Mouse (Mus musculus) heart, embryonic 14.5 days (tissue): ENCODE measurements around the gene Inpp5f. TPM values are rescaled to one million over a fixed set of nuclear protein-coding genes. Genes with fewer than 3 reads are reported as not detected.

Experiments used
- ATAC-seq: fragments of 200-750 bp; cut with Nextera tagmentation; 2 replicates; pipeline ENCODE4 v1.8.0; 2017; ENCODE audit warnings: low read depth, moderate TSS enrichment; ENCODE audit not compliant: insufficient number of reproducible peaks, insufficient read depth, low FRiP score
- H3K27ac ChIP-seq, 2 experiments: fragments of 200-500 bp in 1 of 2; fragments of 300-500 bp in 1 of 2; sonication (generic) in 1 of 2; replicated peaks in 1 of 2; 2 replicates each; pipeline ENCODE4 v1.5.1; 2012 to 2014; ENCODE audit warnings: low read depth in 2 of 2, low read length in 2 of 2, control low read depth in 1 of 2, mild to moderate bottlenecking in 1 of 2, mixed read lengths in 1 of 2; ENCODE audit not compliant: control insufficient read depth in 1 of 2, insufficient read depth in 1 of 2
- H3K27me3 ChIP-seq: fragments of 300-500 bp; sonication (generic); 2 replicates; pipeline ENCODE4 v1.6.1; 2014; ENCODE audit warnings: mild to moderate bottlenecking, low read length, control low read depth; ENCODE audit not compliant: control insufficient read depth, insufficient read depth
- H3K36me3 ChIP-seq: fragments of 300-500 bp; sonication (generic); 2 replicates; pipeline ENCODE4 v1.6.1; 2014; ENCODE audit warnings: mild to moderate bottlenecking, control low read depth, low read length, mixed read lengths; ENCODE audit not compliant: control insufficient read depth, insufficient read depth
- H3K4me1 ChIP-seq, 2 experiments: fragments of 200-500 bp in 1 of 2; fragments of 300-500 bp in 1 of 2; sonication (generic) in 1 of 2; 2 replicates each; pipeline ENCODE4 v1.6.1; 2012 to 2014; ENCODE audit warnings: low read length in 2 of 2, control low read depth in 1 of 2, mixed read lengths in 1 of 2; ENCODE audit not compliant: control insufficient read depth in 2 of 2, insufficient read depth in 2 of 2
- H3K4me2 ChIP-seq: fragments of 300-500 bp; sonication (generic); 2 replicates; pipeline ENCODE4 v1.6.1; 2014; ENCODE audit warnings: mild to moderate bottlenecking, low read length
- H3K4me3 ChIP-seq, 2 experiments: fragments of 200-500 bp in 1 of 2; fragments of 300-500 bp in 1 of 2; sonication (generic) in 1 of 2; 2 replicates each; pipeline ENCODE4 v1.5.1; 2012 to 2014; ENCODE audit warnings: low read length in 2 of 2, mild to moderate bottlenecking in 2 of 2, control low read depth in 1 of 2, low read depth in 1 of 2, moderate library complexity in 1 of 2; ENCODE audit not compliant: control insufficient read depth in 1 of 2, insufficient read depth in 1 of 2
- H3K9ac ChIP-seq: fragments of 300-500 bp; sonication (generic); 2 replicates; pipeline ENCODE4 v1.6.1; 2014; ENCODE audit warnings: mild to moderate bottlenecking, low read length
- H3K9me3 ChIP-seq: fragments of 300-500 bp; sonication (generic); 2 replicates; pipeline ENCODE4 v1.6.1; 2016; ENCODE audit warnings: low read length, control low read depth; ENCODE audit not compliant: control insufficient read depth
- WGBS: fragments of 180-500 bp; shearing (Covaris S2); extraction: QIAGEN DNeasy Blood & Tissue Kit; methylation state at CpG from one replicate; pipeline ENCODE4 v1.1.7; 2014; 5-methylcytosine and 5-hydroxymethylcytosine counted together
- polyA plus RNA-seq: library from polyadenylated mRNA; unstranded; fragments of >200 nt; fragmentation: Nextera tagmentation; extraction: Ambion mirVana; gene quantifications from 2 replicates; pipeline ENCODE4 v1.2.1, GENCODE M21; 2014

Gene Inpp5f
- polyA plus RNA-seq, 1 experiment from 2014 or later, result 15.6 TPM

DNA sequence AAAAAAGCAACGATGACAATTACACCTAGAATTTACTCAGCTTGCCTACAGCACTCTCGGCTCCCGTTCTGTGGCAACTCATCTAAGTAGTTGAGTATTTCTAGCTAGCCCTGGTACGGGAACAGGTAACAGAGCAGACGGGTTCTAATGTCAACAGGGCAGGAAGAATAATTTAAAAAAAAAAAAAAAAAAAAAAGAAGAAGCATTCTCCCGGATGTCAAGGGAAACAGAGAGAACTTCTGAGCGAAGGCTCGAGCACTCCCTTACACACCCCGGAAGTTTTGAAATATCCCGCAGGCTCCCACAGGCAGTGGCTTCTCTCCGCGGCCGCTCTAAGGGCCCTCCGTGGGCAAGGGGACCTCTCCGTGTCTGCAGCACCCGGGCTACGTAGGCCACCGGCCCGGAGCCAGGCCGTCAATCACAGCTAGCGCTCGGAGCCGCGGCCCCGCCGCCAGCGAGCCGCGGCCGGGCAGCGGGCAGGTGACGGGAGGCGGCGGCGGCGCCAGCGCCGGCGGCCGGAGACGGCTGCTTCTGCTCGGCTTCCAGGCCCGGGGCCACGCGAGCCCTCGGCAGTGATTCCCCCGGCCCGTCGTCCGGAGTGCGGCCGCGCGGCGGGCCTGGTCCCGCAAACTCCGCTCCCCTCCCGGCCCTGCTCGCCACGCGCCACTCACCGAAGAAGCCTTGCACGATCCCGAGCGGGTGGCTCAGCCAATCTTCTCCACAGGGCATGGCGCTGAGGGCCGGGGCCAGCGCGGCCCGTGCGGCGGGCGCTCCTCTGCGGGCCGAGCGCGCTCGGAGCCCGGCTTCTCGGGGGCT lies 128.5 kb downstream of the Inpp5f start:
- Histone ChIP-seq H3K27ac (peak overlapping the region; percentile 78 to 82), H3K9ac (peak overlapping the region; percentile 90), H3K4me3 (peak overlapping the region; percentile 77 to 83), H3K9me3 (peaks cover 1% of the 10 kb centered on the region; the same call in 1 of the 2 replicates), H3K4me1 (peaks cover 7 to 27% of the 10 kb centered on the region in 2 experiments), H3K36me3 (no peaks in the 10 kb centered on the region), H3K27me3 (no peaks in the 10 kb centered on the region), H3K4me2 (peak overlapping the region; percentile 95)
- ATAC-seq, result peak; percentile 20
- under 1% methylated on average over 68 of the region's 80 CpGs for WGBS

DNA sequence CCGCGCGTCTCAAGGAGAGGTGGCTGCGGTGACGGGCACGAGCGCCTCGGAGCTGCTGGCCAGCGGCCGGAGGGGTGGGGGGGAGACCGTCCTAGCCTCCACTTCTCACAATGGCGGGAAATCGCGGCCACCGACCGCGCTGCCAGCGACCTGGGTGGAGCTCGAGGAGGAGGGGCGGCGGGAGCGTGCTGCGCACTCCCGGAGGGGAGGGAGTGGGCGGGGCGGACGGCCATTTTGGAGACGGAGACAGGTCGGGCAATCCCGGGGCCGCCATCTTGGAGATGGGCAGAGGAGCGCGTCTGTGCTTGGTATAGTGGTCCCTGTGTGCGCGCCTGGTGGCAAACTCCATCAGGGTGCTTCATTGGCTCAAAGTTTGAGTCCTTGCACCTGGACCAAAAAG lies 129.2 kb downstream of the Inpp5f start, which contains the start of gene Mcmbp:
Gene Mcmbp (minus strand): TSS at position 162 of the 400 bp plus-strand sequence.
- Histone ChIP-seq H3K36me3 (no peaks in the 10 kb centered on the region), H3K4me3 (peak within 1 kb of the TSS; percentile 77 to 83), H3K9me3 (no peaks in the 10 kb centered on the region), H3K27me3 (no peaks in the 10 kb centered on the region), H3K4me2 (peak within 1 kb of the TSS; percentile 95), H3K9ac (peak within 1 kb of the TSS; percentile 90), H3K27ac (peak within 1 kb of the TSS; percentile 78 to 82), H3K4me1 (peaks cover 7 to 27% of the 10 kb centered on the region in 2 experiments)
- 0% methylated on average over 35 of the region's 35 CpGs for WGBS
- ATAC-seq, result peak; percentile 83

DNA sequence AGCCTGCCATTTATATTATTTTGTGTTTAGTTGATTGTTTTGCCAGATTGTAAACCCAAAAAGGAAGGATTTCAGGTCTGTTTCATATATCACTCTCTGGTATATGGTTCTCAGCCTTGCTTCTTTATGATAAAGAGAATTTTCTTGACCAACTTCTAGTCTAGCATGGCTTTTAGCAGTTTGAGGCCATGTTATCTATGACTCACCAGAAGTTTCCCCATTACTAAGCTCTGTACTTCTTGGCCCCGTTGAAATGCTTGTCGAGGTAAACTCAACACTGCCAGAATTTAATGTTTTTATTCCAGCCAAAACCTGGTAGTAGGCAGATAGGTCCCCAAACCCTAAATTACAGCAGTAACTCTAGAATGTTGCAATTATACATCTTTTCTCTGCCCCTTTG lies 132.8 kb downstream of the Inpp5f start:
- Histone ChIP-seq H3K9ac (peak overlapping the region; percentile 3; the same call in 1 of the 2 replicates), H3K36me3 (0 out of 2 replicates have a peak, but pooled peaks cover 3% of the 10 kb centered on the region), H3K27ac (no peak overlapping the region), H3K4me3 (peak overlapping the region in 1 of 2 experiments; percentile 76; a peak in 2 of 4 replicates), H3K9me3 (no peaks in the 10 kb centered on the region), H3K27me3 (no peaks in the 10 kb centered on the region), H3K4me2 (peak overlapping the region; percentile 75), H3K4me1 (peaks cover 18 to 39% of the 10 kb centered on the region in 2 experiments)
- 48% methylated on average over 2 of the region's 2 CpGs for WGBS
- no peak for ATAC-seq

DNA sequence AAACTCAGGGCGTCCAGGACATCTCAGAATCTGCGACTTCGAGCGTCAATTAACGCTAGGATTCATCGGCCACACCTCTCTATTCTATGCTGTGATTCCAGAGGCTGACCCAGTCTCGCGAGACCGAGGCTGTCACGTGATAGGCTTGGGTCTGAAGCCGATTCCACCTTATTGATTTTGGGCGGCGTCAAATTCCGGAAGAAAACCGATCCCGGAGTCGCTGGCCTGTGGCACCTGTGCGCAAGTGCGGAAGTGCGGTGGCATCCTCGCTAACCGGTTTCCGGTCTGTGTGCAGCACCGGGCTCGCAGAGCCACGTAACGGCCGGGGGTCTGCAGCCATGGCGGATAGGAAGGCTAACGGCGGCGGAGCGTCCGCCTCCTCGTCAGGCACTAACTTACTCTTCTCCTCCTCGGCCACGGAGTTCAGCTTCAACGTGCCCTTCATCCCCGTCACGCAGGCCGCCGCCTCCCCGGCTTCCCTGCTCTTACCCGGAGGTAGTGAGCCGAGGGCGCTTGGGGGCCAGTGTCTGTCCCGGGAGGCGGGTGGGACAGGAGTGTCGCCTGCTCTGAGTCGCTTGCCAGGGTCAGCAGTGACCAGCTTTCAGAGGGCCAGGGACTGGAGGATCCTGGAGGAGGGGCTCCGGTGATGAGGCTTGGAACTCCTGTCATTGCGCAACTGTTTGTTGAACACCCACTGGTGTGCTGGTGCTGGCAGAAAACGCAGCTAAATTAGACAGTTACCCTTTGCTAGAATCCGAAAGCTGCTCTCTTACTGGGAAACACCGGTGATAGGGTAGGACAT lies 133.8 kb downstream of the Inpp5f start, which contains the start of gene Sec23ip:
Gene Sec23ip (plus strand): TSS at position 260 of the 802 bp plus-strand sequence.
- under 1% methylated on average over 55 of the region's 55 CpGs for WGBS
- H3K4me1 ChIP-seq, result peaks cover 17 to 41% of the 10 kb centered on the region in 2 experiments
- no peaks in the 10 kb centered on the region for H3K27me3 ChIP-seq
- peak; percentile 71 for ATAC-seq
- no peaks in the 10 kb centered on the region for H3K9me3 ChIP-seq
- peak within 1 kb of the TSS; percentile 76 to 82 for H3K4me3 ChIP-seq
- peaks cover 3% of the 10 kb centered on the region; the same call in 1 of the 2 replicates for H3K36me3 ChIP-seq
- H3K27ac ChIP-seq, result peak within 1 kb of the TSS; percentile 6 to 69
- H3K4me2 ChIP-seq, result peak within 1 kb of the TSS; percentile 75
- H3K9ac ChIP-seq, result peak within 1 kb of the TSS; percentile 88

Other genes starting within 250 kb of the Inpp5f start
- gene Rgs10, start 192.6 kb upstream of the Inpp5f start, polyA plus RNA-seq, result 9.5 and 14.1 TPM in 2 replicates
- 22.0 and 23.9 TPM in 2 replicates for gene Tial1, start 149.6 kb upstream of the Inpp5f start, polyA plus RNA-seq
- gene Bag3, start 87.7 kb upstream of the Inpp5f start, polyA plus RNA-seq, result 24.5 and 26.9 TPM in 2 replicates
- gene Mcmbp, start 129.2 kb downstream of the Inpp5f start, polyA plus RNA-seq, result 47.1 and 48.1 TPM in 2 replicates
- gene Sec23ip, start 133.6 kb downstream of the Inpp5f start, polyA plus RNA-seq, result 31.2 and 32.2 TPM in 2 replicates